ENCODE assay signal across 19 mouse cellular contexts in the genomic region with DNA sequence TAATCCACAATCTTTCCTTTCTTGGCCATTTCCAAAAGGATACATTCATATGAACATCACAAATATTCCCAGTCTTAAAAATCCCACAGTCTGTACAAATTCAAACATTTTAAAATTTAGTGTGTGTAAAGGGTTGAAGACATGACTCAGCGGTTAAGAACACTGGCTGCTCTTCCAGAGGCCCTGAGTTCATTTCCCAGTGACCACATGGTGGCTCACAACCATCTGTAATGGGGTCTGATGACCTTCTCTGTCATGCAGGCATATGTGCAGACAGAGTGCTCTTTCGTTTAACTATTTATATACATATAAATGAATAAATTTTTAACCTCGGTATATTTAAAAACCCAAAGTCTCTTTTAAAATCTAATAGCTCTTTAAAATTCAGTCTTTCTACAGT.
A peak's percentile ranks its signal among the peaks of the same experiment; 100 is the strongest.
DNase-seq lines count a peak whose midpoint lies in the region; ATAC-seq and TF ChIP-seq lines count a peak whose summit lies in the region.
"Had no signal": no experiment of that assay in that cellular context is flagged by ENCODE, and none has a peak within 500 bp of the region (broad histone marks: within the 10 kb centered on the region; RNA-seq: fewer than 3 reads in every experiment).

No protein-coding gene starts in this region.

- TF ChIP-seq CTCF in lung, adult 2 months (IDR thresholded peaks at IDR 0.05; ENCODE audit: insufficient read depth, low read length), result no peak

- 39% methylated on average over 3 of the region's 3 CpGs for WGBS in kidney, embryonic 15.5 days
- WGBS in lung, adult 2 months, result 56% methylated on average over 3 of the region's 3 CpGs

- peak; percentile 13 for DNase-seq in kidney, adult 9 months
- peak; percentile 10 for DNase-seq in MN1 (ENCODE audit: low spot score)
- DNase-seq in adipocyte (ENCODE audit: low spot score), result peak; percentile 64
- DNase-seq in fibroblast of lung, adult 2 months (ENCODE audit: low read depth), result peak; percentile 21
- DNase-seq in urinary bladder, postnatal 25 days (ENCODE audit: low spot score), result no peak
- no peak for DNase-seq in lung, adult 2 months
- DNase-seq: cerebellum, adult 8-10 months; midbrain, embryonic 14.5 days had no signal

- no peak overlapping the region for H3K4me2 ChIP-seq in kidney, embryonic 15.5 days
- H3K4me2 ChIP-seq: forebrain, embryonic 13.5 days; heart, embryonic 12.5 days; hindbrain, embryonic 14.5 days; liver, embryonic 12.5 days had no signal

- H3K27ac ChIP-seq in kidney, embryonic 15.5 days, result no peak overlapping the region
- H3K27ac ChIP-seq: forebrain, embryonic 13.5 days; hindbrain, embryonic 14.5 days; layer of hippocampus, adult 2 months; left cerebral cortex, adult 2 months; limb, embryonic 10.5 days; liver, embryonic 12.5 days had no signal

- H3K4me1 ChIP-seq in kidney, embryonic 15.5 days, result peaks cover 3% of the 10 kb centered on the region; the same call in 1 of the 2 replicates
- H3K4me1 ChIP-seq in lung, adult 2 months (ENCODE audit: control insufficient read depth, insufficient read depth, low read length), result no peaks in the 10 kb centered on the region
- H3K4me1 ChIP-seq: forebrain, embryonic 13.5 days; heart, embryonic 12.5 days; limb, embryonic 10.5 days; liver, embryonic 12.5 days had no signal

- no peak overlapping the region for H3K4me3 ChIP-seq in kidney, embryonic 15.5 days (replicated peaks)
- no peak overlapping the region for H3K4me3 ChIP-seq in lung, adult 2 months (replicated peaks; ENCODE audit: extremely low read depth, low read depth, low read length)
- H3K4me3 ChIP-seq: forebrain, embryonic 13.5 days; heart, embryonic 12.5 days; layer of hippocampus, adult 2 months; left cerebral cortex, adult 2 months; limb, embryonic 10.5 days; liver, embryonic 12.5 days had no signal

- no peaks in the 10 kb centered on the region for H3K36me3 ChIP-seq in kidney, embryonic 15.5 days
- H3K36me3 ChIP-seq: G1E; heart, embryonic 12.5 days; limb, embryonic 10.5 days; liver, embryonic 12.5 days had no signal

- no peak overlapping the region for H3K9ac ChIP-seq in kidney, embryonic 15.5 days
- H3K9ac ChIP-seq: forebrain, embryonic 13.5 days; heart, embryonic 12.5 days; hindbrain, embryonic 14.5 days; liver, embryonic 12.5 days had no signal

- no peaks in the 10 kb centered on the region for H3K9me3 ChIP-seq in kidney, embryonic 15.5 days (replicated peaks)
- H3K9me3 ChIP-seq: limb, embryonic 10.5 days had no signal

- ATAC-seq in kidney, embryonic 15.5 days (replicated peaks; ENCODE audit: low FRiP score), result no peak
- ATAC-seq: CD4-positive, CD25-positive, alpha-beta regulatory T cell, adult 4 months; forebrain, embryonic 13.5 days; intestine, embryonic 16.5 days; liver, embryonic 12.5 days had no signal

- no peak for TF ChIP-seq POLR2A in lung, adult 2 months (IDR thresholded peaks at IDR 0.05; ENCODE audit: borderline replicate concordance, extremely low read depth, low read depth, low read length)

- no peaks in the 10 kb centered on the region for H3K27me3 ChIP-seq in kidney, embryonic 15.5 days
- H3K27me3 ChIP-seq: forebrain, embryonic 13.5 days; heart, embryonic 12.5 days; liver, embryonic 12.5 days had no signal

Comparison
In these comparisons a context has a peak if more than half of its experiments do, and no peak if none do; other contexts are left out.
1. DNase-seq: peak in kidney, adult 9 months (single experiment), MN1 (single experiment), adipocyte (single experiment) and fibroblast of lung, adult 2 months (single experiment); none in urinary bladder, postnatal 25 days (single experiment) and lung, adult 2 months (single experiment).